Mouse (Mus musculus) regulatory T cell (primary cell): ENCODE data around the gene Rasa4.
"Not testable (repeated sequence)": the region's sequence is repeated elsewhere in the genome, so short reads cannot be mapped to it uniquely, and the experiment has no call there.

Source experiments
- in situ Hi-C: fragments of 300-600 bp; cut with MboI, MseI; formaldehyde crosslinking; loops from one replicate; pipeline ENCODE4 v1.15.1; 2025; ENCODE audit warnings: high pct_unique_total_duplicates

The Rasa4 gene

DNA sequence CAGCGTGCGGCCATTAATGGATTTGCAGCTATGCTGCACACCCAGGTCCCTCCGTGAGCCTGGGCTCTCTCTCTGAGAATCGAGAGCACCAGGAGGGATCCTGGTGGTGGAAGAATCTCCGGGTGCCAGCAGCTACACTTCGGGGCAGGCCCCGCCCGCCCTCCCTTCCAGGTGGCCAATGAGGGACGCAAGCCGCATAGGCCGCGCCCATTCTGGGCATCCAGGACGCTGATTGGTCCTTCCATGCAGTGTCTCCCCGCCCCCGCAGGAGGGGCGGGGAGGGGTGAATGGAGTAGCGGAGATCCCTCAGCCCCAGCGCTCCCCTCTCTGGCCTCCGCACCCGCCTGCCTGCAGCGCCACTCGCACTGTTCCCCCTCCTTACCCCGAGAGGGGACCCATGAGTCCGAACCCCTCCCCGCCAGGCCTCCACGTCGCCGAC, at the start of gene Rasa4:
Rasa4 (plus strand) TSS at position 248 of the 439 bp plus-strand sequence.
- in situ Hi-C loops: no loop called here

DNA sequence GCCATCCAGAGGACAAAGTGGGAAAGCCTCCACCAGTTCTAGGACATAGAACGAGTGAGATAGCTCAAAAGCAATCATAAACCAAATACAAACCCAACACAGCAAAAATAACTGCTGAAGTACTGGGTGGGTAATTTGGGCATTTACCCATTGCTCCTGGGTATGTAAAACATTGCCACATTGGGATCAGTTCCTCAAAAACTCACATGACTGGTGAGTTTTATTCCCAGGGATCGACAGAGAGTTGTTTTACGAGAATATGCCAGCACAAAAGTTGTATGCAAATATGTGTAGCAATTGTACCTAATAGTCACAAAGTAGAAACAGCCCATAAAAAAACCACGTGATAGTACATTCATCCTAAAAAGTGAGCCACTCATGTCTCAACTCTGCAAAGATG, 48.8 kb upstream of the Rasa4 start:
- in situ Hi-C loops: no loop called here

DNA sequence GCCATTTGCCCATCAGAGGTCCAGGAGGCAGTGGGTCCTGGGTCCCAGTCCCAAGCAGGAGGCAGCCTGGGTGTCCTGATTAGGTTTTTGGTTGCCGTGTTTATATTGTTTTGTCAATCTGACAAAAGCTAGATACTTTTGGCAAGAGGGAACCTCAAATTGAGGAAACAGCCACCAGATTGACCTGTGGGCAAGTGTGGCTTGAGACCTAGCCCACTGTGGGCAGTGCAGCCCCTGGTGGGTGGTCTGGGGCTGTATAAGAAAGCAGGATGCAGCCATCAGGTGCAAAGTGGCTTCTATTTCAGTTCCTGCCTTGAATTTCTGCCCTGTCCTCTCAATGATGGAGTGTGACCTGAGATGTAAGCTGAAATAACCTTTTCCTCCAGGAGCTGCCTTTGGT, 48.4 kb upstream of the Rasa4 start:
- in situ Hi-C loops: no loop called here

- in situ Hi-C loops: no loop called here
Observed at GRCm38 (mm10) chr5:136036667-136037066, 47.0 kb upstream of the Rasa4 start.

- in situ Hi-C loops: no loop called here
Observed at GRCm38 (mm10) chr5:136038258-136039214, 45.2 kb upstream of the Rasa4 start, which contains the start of gene Upk3b. Gene Upk3b, plus strand, starts transcription at chr5:136038496.

GRCm38 (mm10) chr5:136040210-136040609, 43.5 kb upstream of the Rasa4 start:
- in situ Hi-C loops: no loop called here

DNA sequence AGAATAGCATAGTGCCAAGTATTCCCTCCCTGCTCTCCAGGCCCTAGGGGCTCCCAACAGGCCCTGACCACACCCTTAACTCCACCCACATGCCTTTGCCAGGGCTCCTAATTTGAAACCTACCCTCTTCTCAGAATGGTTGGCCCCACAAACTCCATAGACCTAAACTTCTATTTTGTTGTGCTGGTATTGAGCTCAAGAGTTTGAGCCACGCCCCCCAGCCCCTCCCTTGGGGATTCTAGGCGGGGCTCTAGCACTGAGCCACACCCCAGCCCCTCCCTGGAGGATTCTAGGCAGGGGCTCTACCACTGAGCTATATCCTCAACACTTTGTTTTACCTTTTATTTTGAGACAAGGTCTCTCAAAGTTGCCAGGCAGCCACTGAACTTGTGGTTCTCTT, 42.5 kb upstream of the Rasa4 start:
- in situ Hi-C loops: no loop called here

DNA sequence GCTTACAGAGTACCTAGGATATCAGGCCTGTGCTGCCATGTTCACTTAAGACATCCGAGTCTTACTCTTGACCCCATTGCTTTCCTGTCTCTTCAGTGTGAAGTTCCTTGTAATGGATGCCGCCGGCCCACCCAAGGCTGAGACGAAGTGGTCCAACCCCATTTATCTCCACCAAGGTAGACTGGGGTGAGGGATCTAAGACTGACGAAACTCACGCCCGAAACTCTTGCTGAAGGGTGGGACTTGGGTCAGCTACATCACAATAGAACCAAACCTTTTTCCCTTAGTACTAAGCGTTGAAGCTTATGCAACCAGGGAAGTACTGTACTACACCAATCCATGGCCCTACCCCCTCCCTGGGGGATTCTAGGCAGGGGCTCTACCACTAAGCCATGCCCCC, 42.0 kb upstream of the Rasa4 start:
- in situ Hi-C loops: no loop called here

- in situ Hi-C loops: no loop called here
Observed at GRCm38 (mm10) chr5:136044865-136045264, 38.9 kb upstream of the Rasa4 start.

- in situ Hi-C loops: no loop called here
Observed at GRCm38 (mm10) chr5:136045408-136045807, 38.3 kb upstream of the Rasa4 start.

DNA sequence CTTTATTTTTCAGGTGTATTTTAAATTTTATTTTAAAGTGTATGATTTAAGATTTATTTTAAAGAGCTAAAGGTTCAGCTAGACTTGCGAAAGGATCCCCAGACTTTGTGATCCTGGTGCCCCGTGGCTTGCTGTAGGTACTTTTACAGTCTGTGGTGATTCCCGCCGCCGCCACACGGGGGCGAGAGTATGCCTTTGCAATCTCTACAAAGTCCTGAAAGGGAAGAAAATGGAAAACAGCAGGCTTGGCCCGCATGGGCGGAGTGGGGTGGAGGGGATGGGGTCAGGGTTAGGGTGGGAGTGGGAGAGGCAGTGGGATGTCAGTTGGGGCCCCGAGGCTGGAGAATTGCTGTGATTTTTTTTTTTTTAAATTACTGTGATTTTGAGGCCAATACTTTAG, 37.7 kb upstream of the Rasa4 start:
- in situ Hi-C loops: no loop called here

DNA sequence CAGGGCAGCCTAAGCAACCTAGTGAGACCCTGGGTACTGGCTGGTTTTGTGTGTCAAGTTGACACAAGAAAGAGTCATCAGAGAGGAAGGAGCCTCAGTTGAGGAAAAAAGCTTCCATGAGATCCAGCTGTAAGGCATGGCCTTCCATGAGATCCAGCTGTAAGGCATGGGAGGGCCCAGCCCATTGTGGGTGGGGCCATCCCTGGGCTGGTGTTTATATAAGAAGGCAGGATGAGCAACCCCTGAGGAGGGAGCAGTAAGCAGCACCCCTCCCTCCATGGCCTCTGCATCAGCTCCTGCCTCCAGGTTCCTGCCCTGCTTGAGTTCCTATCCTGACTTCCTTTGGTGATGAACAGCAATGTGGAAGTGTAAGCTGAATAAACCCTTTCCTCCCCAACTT, 35.2 kb upstream of the Rasa4 start:
- in situ Hi-C loops: not testable (repeated sequence)

- in situ Hi-C loops: no loop called here
Observed at GRCm38 (mm10) chr5:136049926-136050325, 33.8 kb upstream of the Rasa4 start.

DNA sequence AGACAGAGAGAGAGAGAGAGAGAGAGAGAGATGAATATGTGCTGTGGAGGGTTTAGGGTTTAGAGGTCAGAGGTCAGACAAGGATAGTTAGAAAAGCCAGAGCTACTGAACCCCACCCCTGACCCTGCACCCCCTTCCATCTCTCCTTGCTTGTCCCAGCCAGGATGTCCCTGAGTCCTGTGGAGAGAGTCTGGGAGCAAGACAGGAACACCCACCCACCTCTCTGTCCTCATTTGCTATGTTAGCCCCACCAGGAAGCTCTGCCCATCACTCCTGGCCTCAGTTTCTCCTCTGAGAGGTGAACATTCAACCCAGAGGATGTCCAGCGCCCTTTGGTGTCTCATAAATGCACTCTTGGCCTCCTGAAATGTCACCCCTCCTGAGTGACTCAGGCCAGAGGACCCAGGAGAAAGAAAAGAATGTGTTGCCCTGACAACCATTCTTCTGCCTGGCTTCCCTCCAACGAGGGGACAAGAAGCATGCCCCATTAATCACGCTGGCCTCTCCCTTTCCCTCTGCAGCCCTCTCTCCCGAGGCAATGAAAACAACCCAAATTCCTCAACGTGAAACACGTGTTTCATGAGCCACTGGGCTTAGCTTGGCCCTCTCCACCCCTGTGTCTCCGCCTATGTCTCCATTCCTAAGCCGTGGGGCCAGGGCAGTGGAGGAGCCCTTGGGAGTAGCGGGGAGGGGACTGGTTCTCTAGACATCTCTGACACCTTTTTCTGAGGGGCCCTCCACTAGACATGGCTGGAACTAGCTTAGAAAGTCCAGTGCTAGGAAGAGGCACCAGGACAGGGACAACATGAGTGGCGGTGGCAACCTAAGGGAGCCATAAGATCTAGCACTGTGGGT, 32.3 kb upstream of the Rasa4 start:
- in situ Hi-C loops: no loop called here

GRCm38 (mm10) chr5:136052861-136053655, 30.7 kb upstream of the Rasa4 start:
- in situ Hi-C loops: no loop called here

GRCm38 (mm10) chr5:136054301-136055077, 29.2 kb upstream of the Rasa4 start, which contains the start of gene Upk3bl:
Gene Upk3bl, plus strand, starts transcription at chr5:136054492.
- in situ Hi-C loops: loop anchor here (5.0 kb wide), 1 partner anchor 77 kb away; no protein-coding TSS in a partner anchor

DNA sequence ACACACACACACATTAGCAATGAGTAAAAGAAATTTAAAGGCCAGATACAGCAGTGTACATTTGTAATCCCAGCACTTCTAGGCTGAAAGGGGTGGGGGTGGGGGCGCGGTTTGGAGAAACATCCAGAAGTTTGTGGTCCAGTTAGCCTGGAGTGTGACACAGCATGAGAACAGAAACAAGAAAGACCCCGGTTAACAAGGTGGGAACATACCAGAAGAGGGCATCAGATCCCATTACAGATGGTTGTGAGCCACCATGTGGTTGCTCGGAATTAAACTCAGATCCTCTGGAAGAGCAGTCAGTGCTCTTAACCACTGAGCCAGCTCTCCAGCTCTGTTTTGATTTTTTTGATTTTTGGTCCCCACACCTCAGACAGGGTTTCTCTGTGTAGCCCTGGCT, 27.7 kb upstream of the Rasa4 start:
- in situ Hi-C loops: loop anchor here (5.0 kb wide), 1 partner anchor 79 kb away; no protein-coding TSS in a partner anchor

DNA sequence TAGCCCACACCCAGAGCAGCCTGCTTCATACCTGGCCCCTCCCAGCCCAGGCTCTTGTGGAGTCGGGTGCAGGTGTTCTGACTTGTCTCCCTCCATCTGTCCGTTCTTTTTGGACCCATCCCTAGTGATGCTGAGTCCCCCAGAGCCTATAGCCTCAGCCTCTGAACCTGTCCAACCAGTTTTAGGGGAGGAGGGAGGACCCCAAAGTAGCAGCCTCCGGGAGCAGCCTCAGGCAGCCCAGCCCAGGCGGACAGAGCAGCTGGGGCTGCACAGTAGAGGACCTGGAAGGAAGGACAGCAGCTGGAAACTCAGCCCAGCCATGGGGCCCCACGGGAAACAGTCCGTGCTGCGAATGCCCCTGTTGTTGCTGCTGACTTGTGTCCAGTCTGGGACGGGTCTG, 26.6 kb upstream of the Rasa4 start:
- in situ Hi-C loops: loop anchor here (5.0 kb wide), 1 partner anchor 80 kb away; no protein-coding TSS in a partner anchor

DNA sequence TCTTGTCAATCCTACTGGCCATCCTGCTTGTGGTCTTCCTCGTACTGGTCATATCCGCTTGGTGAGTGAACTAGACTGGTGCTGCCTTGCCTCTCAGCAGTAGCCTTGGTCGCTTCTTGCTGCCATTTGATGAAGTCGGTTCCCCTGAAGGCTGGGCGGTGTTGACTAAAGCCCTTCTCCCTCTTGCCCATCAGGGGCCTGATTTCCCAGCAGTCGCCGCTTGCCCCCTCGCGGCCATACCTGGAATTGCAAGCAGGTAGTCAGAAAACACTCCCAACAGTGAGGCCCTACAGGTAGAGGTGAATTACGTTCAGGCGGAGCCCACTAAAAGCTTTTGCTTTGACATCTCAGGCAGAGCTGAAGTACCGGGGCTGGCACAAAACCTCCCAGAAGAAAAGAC, 22.1 kb upstream of the Rasa4 start:
- in situ Hi-C loops: no loop called here

- in situ Hi-C loops: no loop called here
Observed at GRCm38 (mm10) chr5:136063920-136064319, 19.8 kb upstream of the Rasa4 start.
